Mouse (Mus musculus) spleen, postnatal 4 days (tissue): ENCODE measurements around the gene Trhde.

ENCODE experiments used
- DNase-seq, 2 experiments: peaks; one replicate each; pipeline ENCODE4 v3.0.0; 2022; ENCODE audit warnings: low spot score in 2 of 2

The Trhde gene

DNA sequence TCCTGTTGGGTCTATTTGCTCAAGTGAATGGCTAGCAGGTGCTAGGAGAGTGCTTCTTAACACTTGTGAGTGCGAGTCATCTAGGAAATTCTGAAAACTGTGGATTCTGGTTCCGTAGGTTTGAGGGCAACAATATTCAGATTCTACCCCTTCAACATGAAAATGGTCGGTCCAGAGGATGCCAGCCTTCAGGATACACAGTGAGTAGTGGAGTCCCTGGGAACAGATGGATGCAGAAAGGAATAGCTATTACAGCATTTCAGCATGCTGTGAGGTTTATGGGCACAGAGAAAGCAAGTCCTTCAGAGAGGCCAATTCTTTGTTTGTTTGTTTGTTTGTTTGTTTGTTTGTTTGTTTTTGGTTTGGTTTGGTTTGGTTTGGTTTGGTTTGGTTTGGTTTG lies 65.7 kb downstream of the Trhde start:
- no peak for DNase-seq

- no peak for DNase-seq
These were observed 66.4 kb downstream of the Trhde start for GRCm38 (mm10) chr10:114735678-114736077.

GRCm38 (mm10) chr10:114735111-114735510 lies 67.0 kb downstream of the Trhde start:
- DNase-seq = no peak

DNA sequence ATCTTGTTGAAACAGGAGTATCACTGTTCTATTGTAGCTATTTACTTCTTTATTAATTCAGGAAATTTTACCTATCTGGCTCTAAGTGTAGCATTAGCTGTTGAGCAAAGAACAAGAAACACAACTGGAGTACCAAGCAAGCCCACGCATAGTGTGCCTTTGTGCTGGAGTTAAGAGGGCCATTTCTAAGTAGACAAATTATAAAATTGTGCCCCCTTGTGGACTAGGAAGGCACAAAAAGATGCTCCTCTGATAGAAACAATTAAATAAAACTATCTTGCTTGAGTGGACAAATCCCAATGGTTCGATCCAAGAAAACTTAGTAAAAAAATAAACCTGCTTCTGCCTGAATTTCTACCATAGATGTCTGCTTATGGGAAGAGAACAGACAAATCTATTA lies 76.5 kb downstream of the Trhde start:
- DNase-seq = no peak

DNA sequence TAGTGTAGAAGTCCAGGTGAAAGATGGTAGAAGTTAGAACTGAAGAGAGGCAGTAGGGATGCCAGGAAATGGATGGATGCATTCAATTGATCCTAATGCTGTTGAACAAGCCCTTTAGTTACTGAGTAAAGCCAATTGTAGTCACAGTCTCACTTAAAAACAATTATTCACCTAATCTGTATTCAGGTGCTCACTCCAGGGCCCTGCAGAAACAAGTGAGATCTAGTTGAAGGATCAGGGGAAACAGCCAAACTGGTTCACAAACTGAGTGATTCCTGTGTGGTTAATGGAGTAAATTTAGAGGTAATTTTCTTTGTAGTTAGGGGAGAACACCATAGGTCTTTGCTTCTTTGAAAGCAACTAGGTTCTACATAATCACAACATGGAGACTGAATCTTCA lies 100.3 kb downstream of the Trhde start:
- DNase-seq = no peak

GRCm38 (mm10) chr10:114671791-114672415 lies 130.2 kb downstream of the Trhde start:
- DNase-seq = no peak

DNA sequence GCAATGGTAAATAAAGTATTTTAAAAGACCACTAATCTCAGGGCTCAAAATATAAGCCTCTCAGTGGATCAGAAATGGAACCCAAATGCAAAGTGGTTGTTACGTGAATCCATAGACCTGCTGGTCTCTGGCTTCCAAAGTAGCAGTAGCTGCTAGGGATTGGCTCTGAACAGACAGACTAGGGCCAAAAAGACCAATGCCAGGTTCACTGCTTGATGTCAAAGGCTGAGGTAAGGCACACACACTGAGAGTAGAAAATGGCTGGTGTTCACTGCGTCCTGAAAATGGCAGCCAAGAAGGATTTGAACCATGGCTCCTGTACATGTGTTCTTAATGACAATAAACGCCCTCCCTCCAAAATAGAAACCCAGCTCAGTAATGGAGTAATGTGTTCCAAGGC lies 209.1 kb downstream of the Trhde start:
- DNase-seq = no peak

DNA sequence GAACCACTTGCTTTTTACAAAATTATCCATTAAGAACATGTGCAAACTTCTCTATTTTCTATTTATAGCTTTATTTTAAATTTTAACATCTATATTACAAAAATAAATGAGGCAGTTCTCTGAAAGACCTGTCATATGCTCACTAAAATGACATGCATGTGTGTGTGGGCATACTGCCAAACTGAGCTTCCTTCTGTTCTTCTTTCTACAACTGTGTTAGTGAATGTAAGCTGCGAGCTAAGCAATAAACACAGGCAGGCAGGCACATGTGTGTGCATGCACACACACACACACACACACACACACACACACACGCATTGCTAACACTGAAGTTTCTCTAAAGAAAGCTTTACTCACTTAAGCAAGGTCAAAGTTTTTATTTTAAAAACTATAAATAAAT lies 223.2 kb downstream of the Trhde start:
- no peak for DNase-seq

DNA sequence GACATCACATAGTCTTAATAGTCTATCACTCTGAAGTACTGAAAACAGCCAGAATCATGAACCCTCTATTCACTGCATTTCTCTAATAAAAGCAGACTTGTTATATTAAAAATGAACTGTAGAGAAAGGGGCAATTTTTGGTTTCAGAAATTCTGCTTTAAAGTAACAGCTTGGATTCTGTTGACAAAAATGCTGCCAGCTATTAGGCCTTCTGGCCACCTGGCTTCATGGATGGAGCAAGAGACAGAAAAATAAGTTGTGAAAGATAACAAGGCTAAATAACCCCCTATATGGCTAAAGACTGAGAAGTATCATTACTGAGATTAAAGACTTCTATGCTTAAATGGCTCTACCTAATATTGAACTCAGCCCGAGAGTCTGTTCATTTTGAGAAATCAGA lies 234.2 kb downstream of the Trhde start:
- DNase-seq = no peak

DNA sequence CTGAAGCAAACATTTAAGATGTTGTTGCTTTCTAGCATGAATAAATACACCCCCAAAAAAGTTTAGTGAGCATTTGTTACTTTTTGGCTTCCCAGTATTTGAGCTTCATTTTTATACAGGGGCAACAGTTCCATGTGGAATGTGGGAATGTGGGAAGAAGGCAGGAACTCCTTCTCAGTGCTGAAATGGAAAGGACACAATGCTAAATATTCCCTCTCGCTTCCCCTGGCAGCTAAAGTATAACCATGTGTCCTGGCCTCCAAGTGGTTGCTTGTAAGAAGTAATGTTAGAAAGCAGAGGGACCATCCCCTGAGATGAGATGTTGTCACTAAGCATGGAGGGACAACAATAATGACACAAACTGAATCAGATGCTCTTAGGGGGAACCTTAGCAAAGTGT lies 292.9 kb downstream of the Trhde start:
- no peak for DNase-seq

DNA sequence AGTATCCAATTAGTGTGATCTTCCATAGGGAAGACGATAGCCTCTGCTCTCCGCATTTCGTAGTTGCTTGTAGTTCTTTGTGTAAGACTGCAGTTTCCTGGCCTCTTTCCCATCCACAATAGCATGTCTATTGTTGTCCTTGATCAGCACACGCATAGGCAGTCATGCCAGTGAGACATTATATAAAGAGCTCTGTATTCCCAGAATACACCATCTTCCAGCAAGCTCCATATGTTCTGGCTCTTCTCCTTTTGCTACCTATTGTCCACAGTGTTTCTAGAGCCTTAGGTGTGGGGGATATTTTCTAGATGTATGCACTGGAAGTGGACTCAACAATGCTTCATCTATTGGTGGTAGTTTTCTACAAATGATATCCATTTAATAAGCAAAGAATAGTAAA lies 313.3 kb downstream of the Trhde start:
- no peak for DNase-seq

GRCm38 (mm10) chr10:114455591-114455990 lies 346.5 kb downstream of the Trhde start:
- DNase-seq = no peak

DNA sequence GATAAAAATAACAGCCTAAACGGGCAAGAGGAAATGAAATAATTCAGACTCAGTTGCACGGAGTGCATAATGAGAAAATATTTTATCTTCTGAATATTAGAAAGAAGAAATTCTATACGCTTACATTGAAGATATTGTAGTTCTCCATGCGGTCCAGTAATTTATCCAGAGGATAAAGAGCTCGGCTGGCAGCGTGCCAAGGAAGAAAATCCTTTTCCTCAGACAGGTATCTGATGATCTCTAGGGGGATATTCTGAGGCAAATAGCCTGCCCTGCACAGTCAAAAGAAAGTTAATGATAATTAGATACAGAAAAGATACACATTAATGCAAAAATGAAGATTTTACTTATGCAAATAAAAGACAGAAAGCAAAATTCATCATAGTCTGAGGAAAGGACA lies 354.0 kb downstream of the Trhde start:
- DNase-seq = no peak

- DNase-seq = no peak
These were observed 383.1 kb downstream of the Trhde start for GRCm38 (mm10) chr10:114418956-114419530.

GRCm38 (mm10) chr10:114415717-114416116 lies 386.4 kb downstream of the Trhde start:
- DNase-seq = no peak

DNA sequence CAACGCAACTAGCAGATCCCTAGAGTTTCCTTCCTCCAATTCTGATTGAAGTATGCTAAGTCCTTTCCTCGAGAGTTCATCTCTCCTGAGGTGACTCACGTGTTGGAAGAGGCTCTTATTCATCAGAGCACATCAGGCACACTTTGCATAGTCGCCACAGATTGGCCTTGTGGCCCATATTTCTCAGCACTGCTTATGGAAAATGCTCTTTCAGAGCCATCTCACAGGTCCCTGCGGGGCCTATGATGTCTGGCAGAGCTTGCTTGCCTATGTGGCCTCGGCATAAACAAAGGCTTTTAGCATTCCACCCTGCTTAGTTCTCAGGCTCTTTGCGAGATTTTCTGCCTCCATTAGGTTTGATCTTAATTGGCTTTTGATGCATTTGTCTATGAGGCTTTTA lies 396.8 kb downstream of the Trhde start:
- no peak for DNase-seq

DNA sequence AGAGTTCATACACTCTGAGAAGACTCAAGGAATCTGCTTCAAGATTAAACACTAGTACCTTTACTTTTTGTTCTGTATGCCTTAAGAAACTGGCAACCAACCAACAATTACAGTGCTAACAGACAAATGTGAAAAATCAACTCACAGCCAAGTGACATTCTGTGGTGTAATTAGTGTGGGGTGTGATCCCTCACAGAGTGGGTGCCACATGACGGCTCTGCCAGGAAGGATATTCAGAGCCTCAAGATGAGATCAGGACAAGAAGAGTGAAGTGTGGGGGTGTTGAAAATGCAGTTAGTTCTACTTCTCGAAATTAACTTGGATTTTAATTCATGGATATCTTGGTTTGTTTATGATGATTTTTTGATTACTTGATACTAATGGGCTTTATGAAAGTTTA lies 398.3 kb downstream of the Trhde start:
- no peak for DNase-seq

DNA sequence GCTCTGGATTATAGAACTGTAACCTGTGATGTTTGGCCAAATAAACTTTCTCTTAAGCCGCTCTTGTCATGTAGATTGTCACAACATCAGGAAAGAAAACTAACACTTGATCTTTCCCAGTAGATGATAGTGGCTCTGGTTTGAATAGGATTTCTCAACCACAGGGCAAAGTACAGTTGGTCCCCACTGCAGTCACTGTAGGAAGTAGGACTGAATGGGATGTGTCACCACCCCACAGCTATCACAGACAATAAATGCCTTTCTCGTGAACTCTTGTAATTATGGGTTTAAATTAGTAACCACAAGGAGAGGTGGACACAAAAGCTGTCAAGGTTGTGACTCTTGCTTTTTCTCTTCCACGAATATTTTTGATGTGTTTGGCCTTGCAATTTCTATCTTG lies 431.3 kb downstream of the Trhde start:
- DNase-seq = no peak

- no peak for DNase-seq
These were observed 438.7 kb downstream of the Trhde start for GRCm38 (mm10) chr10:114363442-114363841.

- DNase-seq = no peak
These were observed 439.5 kb downstream of the Trhde start for GRCm38 (mm10) chr10:114362631-114363030.
